Mouse (Mus musculus): ENCODE results near the gene Fsd2. TPM values are rescaled to one million over a fixed set of nuclear protein-coding genes. Genes with fewer than 3 reads are reported as not detected.

Fsd2 gene
- polyA plus RNA-seq, 1 experiment from 2014 or later, result 2.4 TPM

- Histone ChIP-seq H3K4me2 (ENCODE audit: low read depth, low read length) (no peak overlapping the region), H3K27ac (ENCODE audit: low read length) (no peak overlapping the region), H3K4me1 (ENCODE audit: control insufficient read depth, insufficient read depth, low read length) (no peaks in the 10 kb centered on the region), H3K9me3 (replicated peaks; ENCODE audit: control insufficient read depth, low read length) (no peaks in the 10 kb centered on the region), H3K27me3 (ENCODE audit: control insufficient read depth, insufficient read depth, low read length) (no peaks in the 10 kb centered on the region), H3K4me3 (replicated peaks; ENCODE audit: low read length) (no peak overlapping the region), H3K36me3 (ENCODE audit: control insufficient read depth, insufficient read depth, low read length) (no peaks in the 10 kb centered on the region), H3K9ac (ENCODE audit: low read length) (no peak overlapping the region)
- WGBS, result 34% methylated on average over 13 of the region's 13 CpGs
- no peak for ATAC-seq (ENCODE audit: insufficient read depth, low FRiP score)
These were observed 51.7 kb downstream of the Fsd2 start for GRCm38 (mm10) chr7:81514906-81515590.

- H3K9me3 ChIP-seq (replicated peaks; ENCODE audit: control insufficient read depth, low read length), result no peaks in the 10 kb centered on the region
- H3K4me2 ChIP-seq (ENCODE audit: low read depth, low read length), result no peak overlapping the region
- no peak overlapping the region for H3K4me3 ChIP-seq (replicated peaks; ENCODE audit: low read length)
- no peak overlapping the region for H3K27ac ChIP-seq (ENCODE audit: low read length)
- 0 out of 2 replicates have a peak, but pooled peaks cover 4% of the 10 kb centered on the region for H3K27me3 ChIP-seq (ENCODE audit: control insufficient read depth, insufficient read depth, low read length)
- H3K36me3 ChIP-seq (ENCODE audit: control insufficient read depth, insufficient read depth, low read length), result no peaks in the 10 kb centered on the region
- no peak for ATAC-seq (ENCODE audit: insufficient read depth, low FRiP score)
- no peak overlapping the region for H3K9ac ChIP-seq (ENCODE audit: low read length)
- H3K4me1 ChIP-seq (ENCODE audit: control insufficient read depth, insufficient read depth, low read length), result no peaks in the 10 kb centered on the region
- WGBS, result 39% methylated on average over 2 of the region's 2 CpGs
These were observed 65.7 kb downstream of the Fsd2 start for GRCm38 (mm10) chr7:81501050-81501449.

- H3K9ac ChIP-seq (ENCODE audit: low read length), result no peak within 1 kb of the TSS
- no peak within 1 kb of the TSS for H3K4me2 ChIP-seq (ENCODE audit: low read depth, low read length)
- H3K36me3 ChIP-seq (ENCODE audit: control insufficient read depth, insufficient read depth, low read length), result no peaks in the 10 kb centered on the region
- H3K27ac ChIP-seq (ENCODE audit: low read length), result no peak within 1 kb of the TSS
- 46% methylated on average over 7 of the region's 7 CpGs for WGBS
- H3K9me3 ChIP-seq (replicated peaks; ENCODE audit: control insufficient read depth, low read length), result no peaks in the 10 kb centered on the region
- H3K4me3 ChIP-seq (replicated peaks; ENCODE audit: low read length), result no peak within 1 kb of the TSS
- peaks cover 7% of the 10 kb centered on the region; the same call in 1 of the 2 replicates for H3K27me3 ChIP-seq (ENCODE audit: control insufficient read depth, insufficient read depth, low read length)
- H3K4me1 ChIP-seq (ENCODE audit: control insufficient read depth, insufficient read depth, low read length), result peaks cover 4% of the 10 kb centered on the region; the same call in 1 of the 2 replicates
- ATAC-seq (ENCODE audit: insufficient read depth, low FRiP score), result no peak
These were observed 68.6 kb downstream of the Fsd2 start, which contains the start of gene BC048679 for GRCm38 (mm10) chr7:81498181-81498580. BC048679 (minus strand) TSS chr7:81498281.

GRCm38 (mm10) chr7:81497171-81497570 lies 69.6 kb downstream of the Fsd2 start:
- H3K27ac ChIP-seq (ENCODE audit: low read length), result no peak overlapping the region
- no peak overlapping the region for H3K4me2 ChIP-seq (ENCODE audit: low read depth, low read length)
- no peak overlapping the region for H3K9ac ChIP-seq (ENCODE audit: low read length)
- no peak for ATAC-seq (ENCODE audit: insufficient read depth, low FRiP score)
- peaks cover 4% of the 10 kb centered on the region; the same call in 1 of the 2 replicates for H3K4me1 ChIP-seq (ENCODE audit: control insufficient read depth, insufficient read depth, low read length)
- 20% methylated on average over 6 of the region's 6 CpGs for WGBS
- H3K36me3 ChIP-seq (ENCODE audit: control insufficient read depth, insufficient read depth, low read length), result no peaks in the 10 kb centered on the region
- no peak overlapping the region for H3K4me3 ChIP-seq (replicated peaks; ENCODE audit: low read length)
- no peaks in the 10 kb centered on the region for H3K9me3 ChIP-seq (replicated peaks; ENCODE audit: control insufficient read depth, low read length)
- peaks cover 7% of the 10 kb centered on the region; the same call in 1 of the 2 replicates for H3K27me3 ChIP-seq (ENCODE audit: control insufficient read depth, insufficient read depth, low read length)

- Histone ChIP-seq H3K27me3 (ENCODE audit: control insufficient read depth, insufficient read depth, low read length) (peaks cover 10% of the 10 kb centered on the region; the same call in 1 of the 2 replicates), H3K36me3 (ENCODE audit: control insufficient read depth, insufficient read depth, low read length) (no peaks in the 10 kb centered on the region), H3K9me3 (replicated peaks; ENCODE audit: control insufficient read depth, low read length) (no peaks in the 10 kb centered on the region), H3K27ac (ENCODE audit: low read length) (no peak within 1 kb of the TSS), H3K4me1 (ENCODE audit: control insufficient read depth, insufficient read depth, low read length) (peaks cover 4% of the 10 kb centered on the region; the same call in 1 of the 2 replicates), H3K9ac (ENCODE audit: low read length) (peak within 1 kb of the TSS; percentile 22; the same call in 1 of the 2 replicates), H3K4me2 (ENCODE audit: low read depth, low read length) (peak within 1 kb of the TSS; percentile 86), H3K4me3 (replicated peaks; ENCODE audit: low read length) (peak within 1 kb of the TSS; percentile 55)
- peak; percentile 81 for ATAC-seq (ENCODE audit: insufficient read depth, low FRiP score)
- WGBS, result under 1% methylated on average over 57 of the region's 57 CpGs
These were observed 73.3 kb downstream of the Fsd2 start, which contains the start of gene Ap3b2 for GRCm38 (mm10) chr7:81493331-81494021. Ap3b2 (minus strand) TSS chr7:81493925.

GRCm38 (mm10) chr7:81492628-81493027 lies 74.1 kb downstream of the Fsd2 start:
- Histone ChIP-seq H3K9ac (ENCODE audit: low read length) (no peak overlapping the region), H3K9me3 (replicated peaks; ENCODE audit: control insufficient read depth, low read length) (no peaks in the 10 kb centered on the region), H3K27me3 (ENCODE audit: control insufficient read depth, insufficient read depth, low read length) (peaks cover 10% of the 10 kb centered on the region; the same call in 1 of the 2 replicates), H3K4me3 (replicated peaks; ENCODE audit: low read length) (no peak overlapping the region), H3K4me1 (ENCODE audit: control insufficient read depth, insufficient read depth, low read length) (peaks cover 4% of the 10 kb centered on the region; the same call in 1 of the 2 replicates), H3K36me3 (ENCODE audit: control insufficient read depth, insufficient read depth, low read length) (no peaks in the 10 kb centered on the region), H3K4me2 (ENCODE audit: low read depth, low read length) (peak overlapping the region; percentile 86), H3K27ac (ENCODE audit: low read length) (no peak overlapping the region)
- ATAC-seq (ENCODE audit: insufficient read depth, low FRiP score), result no peak
- WGBS, result 51% methylated on average over 9 of the region's 9 CpGs

- H3K36me3 ChIP-seq (ENCODE audit: control insufficient read depth, insufficient read depth, low read length), result no peaks in the 10 kb centered on the region
- WGBS, result 8% methylated on average over 9 of the region's 9 CpGs
- H3K4me3 ChIP-seq (replicated peaks; ENCODE audit: low read length), result no peak overlapping the region
- no peak overlapping the region for H3K4me2 ChIP-seq (ENCODE audit: low read depth, low read length)
- no peak overlapping the region for H3K27ac ChIP-seq (ENCODE audit: low read length)
- H3K27me3 ChIP-seq (ENCODE audit: control insufficient read depth, insufficient read depth, low read length), result peaks cover 3% of the 10 kb centered on the region; the same call in 1 of the 2 replicates
- H3K4me1 ChIP-seq (ENCODE audit: control insufficient read depth, insufficient read depth, low read length), result peaks cover 4% of the 10 kb centered on the region; the same call in 1 of the 2 replicates
- H3K9me3 ChIP-seq (replicated peaks; ENCODE audit: control insufficient read depth, low read length), result no peaks in the 10 kb centered on the region
- ATAC-seq (ENCODE audit: insufficient read depth, low FRiP score), result no peak
- no peak overlapping the region for H3K9ac ChIP-seq (ENCODE audit: low read length)
These were observed 77.1 kb downstream of the Fsd2 start for GRCm38 (mm10) chr7:81489649-81490048.

All from stomach, embryonic 16.5 days (tissue).